ENCODE assay signal across 19 mouse cellular contexts in genomic region chr11:26824080-26824727, GRCm38 (mm10).
DNase-seq lines count a peak whose midpoint lies in the region; ATAC-seq and TF ChIP-seq lines count a peak whose summit lies in the region.
"Had no signal": no experiment of that assay in that cellular context is flagged by ENCODE, and none has a peak within 500 bp of the region (broad histone marks: within the 10 kb centered on the region; RNA-seq: fewer than 3 reads in every experiment).

No protein-coding gene starts in this region.

- peak; percentile 25 for DNase-seq in forebrain, embryonic 14.5 days (ENCODE audit: low spot score)
- DNase-seq in forebrain, postnatal 0 days, result no peak
- DNase-seq in midbrain, embryonic 14.5 days, result peak; percentile 26
- peak; percentile 39 to 50 for DNase-seq in cerebellum, postnatal 36 days
- no peak for DNase-seq in stomach, postnatal 0 days (ENCODE audit: low spot score)
- DNase-seq: gastrocnemius, postnatal 14 days; heart, postnatal 4 days; layer of hippocampus, postnatal 36 days; lung, postnatal 10 days; thymus, postnatal 36 days had no signal

- ATAC-seq in forebrain, embryonic 14.5 days, result peak; percentile 32; the same call in 1 of the 2 replicates
- ATAC-seq in forebrain, postnatal 0 days, result no peak
- ATAC-seq in midbrain, embryonic 14.5 days (ENCODE audit: low FRiP score, low TSS enrichment), result no peak
- ATAC-seq in midbrain, embryonic 15.5 days (replicated peaks), result no peak
- ATAC-seq in neural tube, embryonic 15.5 days (ENCODE audit: low FRiP score), result peak; percentile 14; the same call in 1 of the 2 replicates
- no peak for ATAC-seq in stomach, postnatal 0 days (ENCODE audit: low FRiP score, low TSS enrichment)
- ATAC-seq: intestine, postnatal 0 days had no signal

- no peak overlapping the region for H3K4me2 ChIP-seq in forebrain, embryonic 14.5 days (ENCODE audit: low read length)
- no peak overlapping the region for H3K4me2 ChIP-seq in forebrain, postnatal 0 days (ENCODE audit: low read depth)
- no peak overlapping the region for H3K4me2 ChIP-seq in midbrain, embryonic 14.5 days (ENCODE audit: low read length)
- H3K4me2 ChIP-seq in midbrain, embryonic 15.5 days, result no peak overlapping the region
- no peak overlapping the region for H3K4me2 ChIP-seq in neural tube, embryonic 15.5 days
- H3K4me2 ChIP-seq in stomach, postnatal 0 days (replicated peaks; ENCODE audit: low read depth), result no peak overlapping the region
- H3K4me2 ChIP-seq: heart, embryonic 12.5 days; limb, embryonic 12.5 days; neural tube, embryonic 13.5 days had no signal

- no peaks in the 10 kb centered on the region for H3K36me3 ChIP-seq in forebrain, embryonic 14.5 days (ENCODE audit: control insufficient read depth, insufficient read depth, low read length)
- no peaks in the 10 kb centered on the region for H3K36me3 ChIP-seq in forebrain, postnatal 0 days (ENCODE audit: insufficient read depth)
- H3K36me3 ChIP-seq in midbrain, embryonic 14.5 days (ENCODE audit: control insufficient read depth, insufficient read depth, low read length), result no peaks in the 10 kb centered on the region
- no peaks in the 10 kb centered on the region for H3K36me3 ChIP-seq in midbrain, embryonic 15.5 days (replicated peaks)
- H3K36me3 ChIP-seq in neural tube, embryonic 15.5 days, result no peaks in the 10 kb centered on the region
- H3K36me3 ChIP-seq in stomach, postnatal 0 days (ENCODE audit: control insufficient read depth, insufficient read depth, low read length), result no peaks in the 10 kb centered on the region
- H3K36me3 ChIP-seq: G1E; heart, embryonic 12.5 days; limb, embryonic 12.5 days; neural tube, embryonic 13.5 days had no signal

- H3K27me3 ChIP-seq in forebrain, embryonic 14.5 days (replicated peaks; ENCODE audit: control insufficient read depth, insufficient read depth, low read length), result no peaks in the 10 kb centered on the region
- no peaks in the 10 kb centered on the region for H3K27me3 ChIP-seq in forebrain, postnatal 0 days (ENCODE audit: insufficient read depth, low read length)
- H3K27me3 ChIP-seq in midbrain, embryonic 14.5 days (ENCODE audit: control insufficient read depth, insufficient read depth, low read length), result no peaks in the 10 kb centered on the region
- no peaks in the 10 kb centered on the region for H3K27me3 ChIP-seq in midbrain, embryonic 15.5 days (replicated peaks)
- no peaks in the 10 kb centered on the region for H3K27me3 ChIP-seq in neural tube, embryonic 15.5 days (replicated peaks)
- H3K27me3 ChIP-seq in stomach, postnatal 0 days (ENCODE audit: control insufficient read depth, insufficient read depth, low read length), result no peaks in the 10 kb centered on the region
- H3K27me3 ChIP-seq: heart, embryonic 12.5 days; limb, embryonic 12.5 days; megakaryocyte, embryonic 14.5 days; neural tube, embryonic 13.5 days had no signal

- H3K9ac ChIP-seq in forebrain, embryonic 14.5 days (ENCODE audit: low read length), result no peak overlapping the region
- no peak overlapping the region for H3K9ac ChIP-seq in forebrain, postnatal 0 days
- no peak overlapping the region for H3K9ac ChIP-seq in midbrain, embryonic 14.5 days (replicated peaks; ENCODE audit: low read length)
- no peak overlapping the region for H3K9ac ChIP-seq in midbrain, embryonic 15.5 days
- no peak overlapping the region for H3K9ac ChIP-seq in neural tube, embryonic 15.5 days (replicated peaks)
- no peak overlapping the region for H3K9ac ChIP-seq in stomach, postnatal 0 days (ENCODE audit: low read length)
- H3K9ac ChIP-seq: heart, embryonic 12.5 days; limb, embryonic 12.5 days; neural tube, embryonic 13.5 days had no signal

- H3K4me3 ChIP-seq in forebrain, embryonic 14.5 days (ENCODE audit: low read depth, low read length), result no peak overlapping the region
- no peak overlapping the region for H3K4me3 ChIP-seq in forebrain, postnatal 0 days (ENCODE audit: low read depth, low read length)
- no peak overlapping the region for H3K4me3 ChIP-seq in midbrain, embryonic 14.5 days (replicated peaks; ENCODE audit: low read depth, low read length)
- no peak overlapping the region for H3K4me3 ChIP-seq in midbrain, embryonic 15.5 days
- no peak overlapping the region for H3K4me3 ChIP-seq in neural tube, embryonic 15.5 days (replicated peaks)
- H3K4me3 ChIP-seq in stomach, postnatal 0 days (ENCODE audit: low read depth, low read length), result no peak overlapping the region
- H3K4me3 ChIP-seq: erythroblast, embryonic 14.5 days; heart, embryonic 12.5 days; limb, embryonic 12.5 days; megakaryocyte, embryonic 14.5 days; neural tube, embryonic 13.5 days had no signal

- H3K27ac ChIP-seq in forebrain, embryonic 14.5 days (ENCODE audit: low read depth, low read length), result no peak overlapping the region; the same call in 1 of the 2 replicates
- H3K27ac ChIP-seq in forebrain, postnatal 0 days (ENCODE audit: low read depth, low read length), result no peak overlapping the region
- no peak overlapping the region for H3K27ac ChIP-seq in midbrain, embryonic 14.5 days (replicated peaks; ENCODE audit: low read depth, low read length)
- H3K27ac ChIP-seq in midbrain, embryonic 15.5 days, result no peak overlapping the region
- H3K27ac ChIP-seq in neural tube, embryonic 15.5 days (replicated peaks), result no peak overlapping the region
- no peak overlapping the region for H3K27ac ChIP-seq in stomach, postnatal 0 days (replicated peaks)
- H3K27ac ChIP-seq: limb, embryonic 12.5 days; neural tube, embryonic 13.5 days had no signal

- no peaks in the 10 kb centered on the region for H3K9me3 ChIP-seq in forebrain, embryonic 14.5 days (replicated peaks; ENCODE audit: control insufficient read depth, low read length)
- no peaks in the 10 kb centered on the region for H3K9me3 ChIP-seq in forebrain, postnatal 0 days (ENCODE audit: low read length)
- H3K9me3 ChIP-seq in midbrain, embryonic 14.5 days (ENCODE audit: control insufficient read depth, low read length), result no peaks in the 10 kb centered on the region
- no peaks in the 10 kb centered on the region for H3K9me3 ChIP-seq in midbrain, embryonic 15.5 days
- H3K9me3 ChIP-seq in neural tube, embryonic 15.5 days (replicated peaks), result no peaks in the 10 kb centered on the region
- H3K9me3 ChIP-seq in stomach, postnatal 0 days (ENCODE audit: control insufficient read depth, low read length), result no peaks in the 10 kb centered on the region
- H3K9me3 ChIP-seq: G1E; heart, embryonic 12.5 days; limb, embryonic 12.5 days; megakaryocyte, embryonic 14.5 days; neural tube, embryonic 13.5 days had no signal

- no peak for TF ChIP-seq EP300 in stomach, postnatal 0 days (optimal IDR thresholded peaks at IDR 0.05)

- no peak for TF ChIP-seq CTCF in forebrain, postnatal 0 days (IDR thresholded peaks at IDR 0.05; ENCODE audit: low read depth)
- TF ChIP-seq CTCF in stomach, postnatal 0 days (IDR thresholded peaks at IDR 0.05; ENCODE audit: low read depth), result no peak

- no peaks in the 10 kb centered on the region for H3K4me1 ChIP-seq in forebrain, embryonic 14.5 days (ENCODE audit: control insufficient read depth, insufficient read depth, low read length)
- H3K4me1 ChIP-seq in forebrain, postnatal 0 days (ENCODE audit: insufficient read depth), result no peaks in the 10 kb centered on the region
- H3K4me1 ChIP-seq in midbrain, embryonic 14.5 days (ENCODE audit: control insufficient read depth, insufficient read depth, low read length), result no peaks in the 10 kb centered on the region
- H3K4me1 ChIP-seq in midbrain, embryonic 15.5 days, result no peaks in the 10 kb centered on the region
- H3K4me1 ChIP-seq in neural tube, embryonic 15.5 days, result no peaks in the 10 kb centered on the region
- H3K4me1 ChIP-seq in stomach, postnatal 0 days (replicated peaks; ENCODE audit: control insufficient read depth, insufficient read depth), result no peaks in the 10 kb centered on the region
- H3K4me1 ChIP-seq: heart, embryonic 12.5 days; limb, embryonic 12.5 days; megakaryocyte, embryonic 14.5 days; neural tube, embryonic 13.5 days had no signal

- 70% methylated on average over 8 of the region's 8 CpGs for WGBS in forebrain, embryonic 14.5 days
- 56% methylated on average over 8 of the region's 8 CpGs for WGBS in forebrain, postnatal 0 days
- 83% methylated on average over 8 of the region's 8 CpGs for WGBS in midbrain, embryonic 14.5 days
- WGBS in midbrain, embryonic 15.5 days, result 72% methylated on average over 8 of the region's 8 CpGs
- 73% methylated on average over 8 of the region's 8 CpGs for WGBS in neural tube, embryonic 15.5 days
- WGBS in stomach, postnatal 0 days, result 69% methylated on average over 8 of the region's 8 CpGs

Comparison
In these comparisons a context has a peak if more than half of its experiments do, and no peak if none do; other contexts are left out.
1. ATAC-seq: peak in forebrain, embryonic 14.5 days (single experiment) and neural tube, embryonic 15.5 days (single experiment); none in forebrain, postnatal 0 days (single experiment), midbrain, embryonic 14.5 days (single experiment), midbrain, embryonic 15.5 days (single experiment) and stomach, postnatal 0 days (single experiment).
2. DNase-seq: peak in forebrain, embryonic 14.5 days (single experiment), midbrain, embryonic 14.5 days (single experiment) and cerebellum, postnatal 36 days (2 of 2); none in forebrain, postnatal 0 days (single experiment) and stomach, postnatal 0 days (single experiment).